Mouse (Mus musculus): Measurements from ENCODE around the gene Zfp93. TPM values are rescaled to one million over a fixed set of nuclear protein-coding genes. Genes with fewer than 3 reads are reported as not detected.

Zfp93 gene
- polyA plus RNA-seq (2011; ENCODE audit: insufficient read depth, insufficient read length, low replicate concordance, missing spikeins): not detected in 2 replicates

GRCm38 (mm10) chr7:24270288-24270672, at the start of gene Zfp93:
Zfp93 (plus strand) TSS chr7:24270420.
- 1% methylated on average over 12 of the region's 12 CpGs for WGBS
- TF ChIP-seq POLR2A (IDR thresholded peaks at IDR 0.05; ENCODE audit: borderline replicate concordance, control insufficient read depth, low read depth, low read length) (no peak), CTCF (IDR thresholded peaks at IDR 0.05; ENCODE audit: control insufficient read depth, insufficient read depth, low read length) (no peak)
- no peaks in the 10 kb centered on the region for H3K4me1 ChIP-seq (ENCODE audit: control insufficient read depth, insufficient read depth, low read length)
- no peak within 1 kb of the TSS for H3K27ac ChIP-seq (ENCODE audit: control insufficient read depth, insufficient read depth, low read depth, low read length, poor library complexity)
- peak within 1 kb of the TSS; percentile 60 for H3K4me3 ChIP-seq (replicated peaks; ENCODE audit: control insufficient read depth, low read depth, low read length)

GRCm38 (mm10) chr7:24237040-24237791, 33.0 kb upstream of the Zfp93 start, which contains the start of gene Zfp109:
Zfp109 (minus strand) TSS chr7:24237560.
- WGBS: 6% methylated on average over 28 of the region's 28 CpGs
- TF ChIP-seq CTCF (IDR thresholded peaks at IDR 0.05; ENCODE audit: control insufficient read depth, insufficient read depth, low read length): no peak
- TF ChIP-seq POLR2A (IDR thresholded peaks at IDR 0.05; ENCODE audit: borderline replicate concordance, control insufficient read depth, low read depth, low read length): peak; percentile 36; the same call in 1 of the 2 replicates
- no peak within 1 kb of the TSS for H3K27ac ChIP-seq (ENCODE audit: control insufficient read depth, insufficient read depth, low read depth, low read length, poor library complexity)
- H3K4me1 ChIP-seq (ENCODE audit: control insufficient read depth, insufficient read depth, low read length): no peaks in the 10 kb centered on the region; the same call in 1 of the 2 replicates
- peak within 1 kb of the TSS; percentile 89 for H3K4me3 ChIP-seq (replicated peaks; ENCODE audit: control insufficient read depth, low read depth, low read length)

GRCm38 (mm10) chr7:24253779-24254615, 16.2 kb upstream of the Zfp93 start:
- H3K4me3 ChIP-seq (replicated peaks; ENCODE audit: control insufficient read depth, low read depth, low read length): no peak overlapping the region
- no peak for TF ChIP-seq CTCF (IDR thresholded peaks at IDR 0.05; ENCODE audit: control insufficient read depth, insufficient read depth, low read length)
- no peak for TF ChIP-seq POLR2A (IDR thresholded peaks at IDR 0.05; ENCODE audit: borderline replicate concordance, control insufficient read depth, low read depth, low read length)
- no peak overlapping the region for H3K27ac ChIP-seq (ENCODE audit: control insufficient read depth, insufficient read depth, low read depth, low read length, poor library complexity)
- no peaks in the 10 kb centered on the region for H3K4me1 ChIP-seq (ENCODE audit: control insufficient read depth, insufficient read depth, low read length)
- 64% methylated on average over 9 of the region's 9 CpGs for WGBS

- WGBS: 21% methylated on average over 21 of the region's 21 CpGs
- no peaks in the 10 kb centered on the region for H3K4me1 ChIP-seq (ENCODE audit: control insufficient read depth, insufficient read depth, low read length)
- H3K27ac ChIP-seq (ENCODE audit: control insufficient read depth, insufficient read depth, low read depth, low read length, poor library complexity): no peak within 1 kb of the TSS
- peak within 1 kb of the TSS; percentile 38 for H3K4me3 ChIP-seq (replicated peaks; ENCODE audit: control insufficient read depth, low read depth, low read length)
- no peak for TF ChIP-seq POLR2A (IDR thresholded peaks at IDR 0.05; ENCODE audit: borderline replicate concordance, control insufficient read depth, low read depth, low read length)
- no peak for TF ChIP-seq CTCF (IDR thresholded peaks at IDR 0.05; ENCODE audit: control insufficient read depth, insufficient read depth, low read length)
Measured at GRCm38 (mm10) chr7:24254633-24255474, 15.4 kb upstream of the Zfp93 start, which contains the start of gene Zfp108. Zfp108 (plus strand) TSS chr7:24254794.

GRCm38 (mm10) chr7:24259306-24259999, 10.8 kb upstream of the Zfp93 start:
- Histone ChIP-seq H3K27ac (ENCODE audit: control insufficient read depth, insufficient read depth, low read depth, low read length, poor library complexity) (no peak overlapping the region), H3K4me3 (replicated peaks; ENCODE audit: control insufficient read depth, low read depth, low read length) (no peak overlapping the region)
- WGBS: 87% methylated on average over 13 of the region's 13 CpGs

GRCm38 (mm10) chr7:24260000-24260312, 10.3 kb upstream of the Zfp93 start:
- no peaks in the 10 kb centered on the region for H3K4me1 ChIP-seq (ENCODE audit: control insufficient read depth, insufficient read depth, low read length)
- WGBS: 85% methylated on average over 4 of the region's 4 CpGs
- H3K4me3 ChIP-seq (replicated peaks; ENCODE audit: control insufficient read depth, low read depth, low read length): no peak overlapping the region
- no peak for TF ChIP-seq POLR2A (IDR thresholded peaks at IDR 0.05; ENCODE audit: borderline replicate concordance, control insufficient read depth, low read depth, low read length)
- no peak for TF ChIP-seq CTCF (IDR thresholded peaks at IDR 0.05; ENCODE audit: control insufficient read depth, insufficient read depth, low read length)
- H3K27ac ChIP-seq (ENCODE audit: control insufficient read depth, insufficient read depth, low read depth, low read length, poor library complexity): no peak overlapping the region

More at GRCm38 (mm10) chr7:24259306-24259999, 10.8 kb upstream of the Zfp93 start:
- H3K4me1 ChIP-seq (ENCODE audit: control insufficient read depth, insufficient read depth, low read length): no peaks in the 10 kb centered on the region
- TF ChIP-seq POLR2A (IDR thresholded peaks at IDR 0.05; ENCODE audit: borderline replicate concordance, control insufficient read depth, low read depth, low read length): no peak
- TF ChIP-seq CTCF (IDR thresholded peaks at IDR 0.05; ENCODE audit: control insufficient read depth, insufficient read depth, low read length): no peak
